Mouse (Mus musculus) common myeloid progenitor, adult 5-6 weeks (primary cell): Measurements from ENCODE around the gene Isyna1. TPM values are rescaled to one million over a fixed set of nuclear protein-coding genes. Genes with fewer than 3 reads are reported as not detected.

Experiments
- ATAC-seq: replicated peaks from 2 replicates; pipeline ENCODE4 v1.8.0; 2016; ENCODE audit warnings: low read depth, mild to moderate bottlenecking, moderate TSS enrichment, inconsistent platforms; ENCODE audit not compliant: poor library complexity, severe bottlenecking
- total RNA-seq: library from RNA; stranded (forward); fragments of 200-1000, 187-1606 nt; gene quantifications from 2 replicates; pipeline ENCODE4 v1.2.3, GENCODE M21; 2017

Gene Isyna1
- total RNA-seq, 1 experiment from 2014 or later = 35.0 TPM

DNA sequence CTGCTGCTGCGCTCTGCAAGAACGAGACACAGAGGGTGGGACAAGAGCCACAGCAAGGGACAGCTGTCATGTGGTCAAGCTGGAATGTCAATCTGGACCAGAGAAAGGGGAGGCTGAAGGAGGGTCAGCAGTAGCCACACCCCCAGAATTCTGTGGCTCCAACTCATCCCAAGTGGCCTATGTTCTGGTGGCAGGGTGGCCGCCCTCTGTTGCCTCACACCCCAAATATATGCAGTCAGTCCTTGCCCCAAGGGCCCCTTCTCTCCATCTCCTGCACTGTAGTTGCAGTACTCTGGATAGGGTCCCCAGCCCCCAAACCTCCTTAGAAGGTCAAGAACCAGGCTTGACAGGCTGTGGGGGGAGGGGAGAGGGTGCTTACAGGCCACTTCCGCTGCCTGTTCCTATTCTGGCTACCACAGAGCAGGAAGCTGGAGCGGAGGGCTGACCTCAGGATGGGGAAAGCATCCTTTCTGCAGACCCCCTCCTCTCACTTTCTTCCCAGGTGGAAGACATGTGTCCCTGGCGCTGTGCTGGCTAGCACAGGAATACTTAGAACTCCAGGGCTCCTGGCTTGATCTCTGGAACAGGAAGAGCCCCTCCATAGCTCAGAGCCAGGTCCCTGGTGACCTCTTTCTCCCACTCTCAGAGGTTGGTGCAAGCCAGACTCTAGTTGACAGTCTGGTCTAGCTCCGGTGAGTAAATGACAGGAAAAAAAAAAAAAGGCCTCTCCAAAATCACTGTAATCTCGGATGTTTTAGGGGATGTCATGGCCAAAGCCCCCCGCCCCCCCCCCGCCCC, 6.5 kb downstream of the Isyna1 start:
- ATAC-seq = 0 out of 2 replicates have a peak, but pooled peaks have one; percentile 2

DNA sequence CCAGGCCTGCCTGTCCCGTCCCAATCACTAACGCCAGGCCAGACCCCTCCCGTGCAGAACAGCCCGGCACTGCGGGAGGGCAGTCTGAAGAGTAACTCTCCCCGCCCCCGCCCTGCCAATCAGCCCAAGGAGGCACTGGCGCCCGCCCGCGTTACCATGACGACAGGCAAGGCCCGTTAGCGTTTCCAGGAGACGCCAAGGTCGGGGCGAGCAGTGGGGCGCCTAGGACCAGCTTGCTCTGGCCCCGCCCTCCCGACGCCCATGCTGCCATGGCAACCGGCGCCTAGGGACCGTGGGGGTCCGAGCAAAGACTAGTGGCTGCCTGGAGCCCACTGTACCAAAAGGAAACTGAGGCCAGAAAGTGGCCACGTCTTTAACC, 7.1 kb downstream of the Isyna1 start:
- ATAC-seq = peak; percentile 79

DNA sequence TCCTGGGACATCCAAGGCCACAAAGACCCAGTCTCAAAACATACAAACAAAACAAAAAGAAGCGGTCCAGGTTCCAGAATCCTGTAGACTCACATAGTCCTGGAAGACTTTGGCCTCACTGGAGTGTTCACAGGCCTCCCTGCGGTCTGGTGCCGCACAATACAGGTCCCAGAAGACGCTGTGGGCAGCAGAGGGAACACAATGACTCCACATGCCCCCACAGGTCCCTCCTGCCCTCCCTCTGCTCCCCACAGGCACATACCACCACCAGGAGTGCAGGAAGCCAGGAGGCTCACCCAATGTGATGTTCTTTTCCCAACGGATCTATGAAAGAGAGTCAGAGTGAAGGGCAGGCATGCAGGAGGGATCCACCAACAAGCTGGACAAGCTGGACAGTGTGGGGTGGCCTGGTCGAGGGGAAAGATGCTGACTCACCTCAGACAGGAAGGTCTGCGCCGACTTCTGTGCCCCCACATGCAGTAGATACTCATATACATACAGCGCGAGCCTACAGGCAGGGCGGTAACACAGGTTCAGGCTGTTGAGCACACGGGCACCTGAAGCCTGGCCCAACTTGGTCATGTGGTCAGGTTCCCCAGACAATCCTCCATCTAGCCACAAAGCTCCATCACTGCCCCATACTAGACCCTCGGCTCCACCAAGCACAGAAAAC, 8.1 kb downstream of the Isyna1 start:
- no peak for ATAC-seq

DNA sequence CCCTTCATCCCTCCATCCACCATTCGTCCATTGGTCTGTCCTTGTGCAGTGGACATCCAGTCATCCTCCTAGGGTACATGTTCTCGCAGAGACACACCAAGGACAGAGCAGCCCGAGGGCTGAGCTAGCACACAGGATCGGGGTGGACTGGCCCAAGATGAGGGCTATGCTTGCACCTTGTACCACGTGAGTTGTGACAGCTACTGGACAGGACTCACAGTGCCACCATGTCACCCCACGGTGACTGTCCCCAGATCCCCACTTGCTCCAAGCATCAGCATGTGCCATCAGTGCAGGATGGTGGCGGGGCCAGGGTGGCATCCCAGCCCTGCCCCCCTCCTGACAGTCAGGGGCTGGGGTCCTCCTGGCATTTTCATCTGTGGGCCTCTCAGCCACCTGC, 10.4 kb downstream of the Isyna1 start:
- ATAC-seq = no peak

DNA sequence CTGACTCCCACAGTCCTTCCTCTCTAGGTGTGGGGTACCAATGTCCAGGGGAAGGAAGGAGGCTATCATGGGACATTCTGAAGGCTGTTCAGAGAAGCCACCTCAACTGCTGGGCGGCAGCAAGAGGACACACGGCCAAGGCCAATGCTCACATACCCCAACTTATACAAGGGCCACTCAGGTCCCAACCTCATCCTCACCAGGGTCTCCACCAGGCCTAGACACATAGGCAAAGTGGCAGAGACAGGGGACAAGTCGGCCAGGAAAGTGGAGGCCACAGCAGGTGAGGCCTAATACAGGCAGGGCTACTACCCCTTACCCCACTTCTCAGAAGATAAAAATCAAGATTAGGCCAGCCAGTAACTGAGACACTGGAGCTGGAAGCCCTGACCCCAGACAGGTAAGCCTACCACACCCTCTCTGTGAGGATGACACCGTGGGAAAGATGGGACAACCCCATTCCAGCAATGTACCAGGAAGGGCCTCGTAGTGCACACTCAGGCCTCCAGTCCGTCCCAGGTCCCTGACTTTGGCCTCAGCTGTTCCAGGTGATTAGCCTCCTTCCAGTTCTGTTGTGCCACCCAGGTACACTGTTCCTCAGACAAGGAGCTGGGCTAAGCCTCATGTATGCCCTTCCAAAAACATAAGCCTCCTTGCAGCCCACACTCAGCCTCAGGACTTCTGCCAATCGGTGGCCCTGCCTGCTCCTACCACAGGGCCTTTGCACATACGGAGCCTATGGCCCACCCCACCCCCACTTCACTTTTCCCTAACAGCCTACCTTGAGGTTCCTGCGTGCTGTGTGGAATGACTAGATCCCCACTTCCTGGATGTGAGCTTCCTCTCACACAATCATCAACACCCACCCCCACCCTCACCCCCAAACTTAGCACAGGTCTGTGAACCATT, 12.0 kb downstream of the Isyna1 start:
- ATAC-seq = no peak

DNA sequence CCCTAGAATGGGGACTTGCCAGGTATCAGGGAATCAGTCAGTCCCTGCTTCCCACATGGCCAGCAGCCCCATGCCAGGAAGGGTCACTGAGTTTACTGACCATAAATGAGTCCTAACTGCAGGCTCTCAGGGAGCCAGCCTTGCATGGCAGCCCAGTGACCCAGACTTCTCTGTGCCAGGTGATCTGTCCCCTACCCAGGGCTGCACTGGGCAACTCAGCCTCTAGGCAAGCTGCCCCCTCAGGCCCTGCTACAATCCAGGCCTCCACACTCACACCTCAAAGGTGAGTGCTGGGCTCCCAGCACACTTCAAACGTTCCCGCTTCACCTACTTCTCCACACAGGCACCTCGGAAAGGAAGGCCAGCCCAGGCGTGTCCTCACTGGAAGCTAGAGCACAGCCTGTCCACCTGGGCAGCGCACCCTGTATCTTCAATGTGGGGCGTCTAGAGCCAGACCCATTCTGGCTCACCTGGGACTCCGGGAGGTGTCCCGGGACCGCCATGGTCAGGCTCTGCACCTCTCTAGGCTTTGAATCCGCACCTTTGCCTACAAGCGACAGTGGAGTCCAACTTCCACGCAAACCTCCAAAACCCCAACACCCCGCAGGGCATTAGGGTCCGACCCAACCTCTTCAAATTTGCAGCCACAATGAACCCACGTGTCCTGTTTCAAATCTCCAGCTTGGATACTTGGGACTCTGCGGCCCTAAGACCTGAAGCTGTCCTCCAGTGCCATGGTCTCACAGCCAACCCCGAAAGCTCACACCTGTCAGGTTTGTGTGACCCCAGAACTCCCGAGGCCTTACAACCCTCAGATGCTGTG, 12.8 kb downstream of the Isyna1 start:
- no peak for ATAC-seq

DNA sequence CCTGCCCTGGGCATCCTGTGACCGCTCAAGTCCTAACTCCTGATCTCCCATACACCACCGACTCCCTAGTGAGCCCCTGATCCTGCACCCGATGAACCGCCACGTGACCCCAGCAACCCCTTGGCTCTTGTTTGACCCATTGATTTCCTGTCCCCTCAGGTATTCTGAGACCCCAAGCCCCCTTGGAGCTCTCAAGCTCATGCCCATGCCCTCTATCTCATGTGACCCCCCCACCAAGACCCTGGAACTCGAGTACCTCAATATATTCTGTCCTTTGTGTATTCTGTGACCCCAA, 13.4 kb downstream of the Isyna1 start:
- no peak for ATAC-seq

DNA sequence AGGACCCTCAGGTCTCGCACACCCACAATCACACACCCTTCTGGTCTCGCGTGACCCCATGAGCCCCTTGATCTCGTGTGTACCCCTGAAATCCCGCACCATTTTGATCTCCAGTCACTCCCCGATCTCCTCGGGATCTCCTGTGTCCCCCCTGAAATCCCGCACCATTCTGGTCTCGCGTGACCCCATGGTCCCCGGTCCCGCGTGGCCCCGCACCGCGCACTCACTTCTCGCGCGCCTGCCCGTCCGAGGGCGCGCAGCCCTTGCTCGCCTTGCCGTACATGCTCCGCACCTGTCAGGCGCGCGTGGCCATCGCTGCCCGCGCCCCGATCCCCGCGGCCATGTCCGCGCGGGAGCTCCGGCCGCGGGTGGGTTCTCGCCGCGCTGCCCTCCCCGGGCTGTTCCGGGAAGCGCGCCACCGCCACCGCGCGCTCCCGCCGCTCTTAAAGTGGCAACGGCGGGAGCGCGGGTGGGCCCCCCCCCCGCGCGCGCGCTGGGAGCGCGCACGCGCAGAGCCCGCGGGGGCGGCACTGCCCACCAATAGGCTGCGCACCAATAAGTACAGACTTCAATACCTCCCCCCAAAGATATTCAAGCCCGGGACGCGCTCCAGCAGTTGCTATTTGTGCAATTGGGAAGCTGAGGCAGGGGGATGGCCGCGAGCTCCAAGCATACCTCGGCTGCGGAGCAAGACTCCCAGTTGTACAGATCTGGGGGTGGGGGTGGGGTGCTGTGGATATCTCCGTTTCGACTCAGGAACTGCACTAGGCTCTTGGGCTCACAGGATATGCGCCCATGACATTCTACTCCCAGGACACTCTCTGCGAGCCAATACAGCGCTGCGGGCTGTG, 13.9 kb downstream of the Isyna1 start:
- no peak for ATAC-seq

DNA sequence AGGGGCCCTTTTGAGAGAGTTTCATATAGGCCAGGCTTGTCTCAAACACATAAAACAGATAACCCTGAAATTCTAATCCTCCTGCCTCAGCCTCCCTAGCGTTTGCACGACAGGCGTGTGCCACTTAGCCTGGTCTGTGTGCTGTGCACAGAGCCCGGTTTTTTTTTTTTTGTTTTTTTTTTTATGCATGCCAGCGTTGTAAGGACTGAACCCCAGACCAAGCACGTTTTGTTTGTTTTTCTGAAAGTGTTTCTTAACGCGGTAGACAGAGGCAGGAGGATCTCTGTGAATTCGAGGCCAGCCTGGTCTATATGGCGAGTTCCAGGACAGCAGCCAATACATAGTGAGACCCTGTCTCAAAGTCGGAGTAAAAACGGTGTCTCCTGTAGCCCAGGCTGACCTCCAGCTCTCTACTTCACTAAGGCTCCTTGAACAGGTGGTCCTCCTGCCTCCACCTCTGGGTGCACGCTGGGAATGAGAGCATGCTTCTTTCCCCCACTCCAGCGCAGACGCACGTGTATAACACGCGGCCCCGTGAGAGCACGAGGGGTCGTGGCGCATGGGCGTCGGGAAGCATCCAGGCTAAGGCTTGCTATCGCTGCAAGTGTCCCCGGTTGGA, 14.7 kb downstream of the Isyna1 start, which contains the start of gene Ssbp4:
Gene Ssbp4, minus strand, starts transcription at position 124 of the 619 bp plus-strand sequence.
- ATAC-seq = no peak

DNA sequence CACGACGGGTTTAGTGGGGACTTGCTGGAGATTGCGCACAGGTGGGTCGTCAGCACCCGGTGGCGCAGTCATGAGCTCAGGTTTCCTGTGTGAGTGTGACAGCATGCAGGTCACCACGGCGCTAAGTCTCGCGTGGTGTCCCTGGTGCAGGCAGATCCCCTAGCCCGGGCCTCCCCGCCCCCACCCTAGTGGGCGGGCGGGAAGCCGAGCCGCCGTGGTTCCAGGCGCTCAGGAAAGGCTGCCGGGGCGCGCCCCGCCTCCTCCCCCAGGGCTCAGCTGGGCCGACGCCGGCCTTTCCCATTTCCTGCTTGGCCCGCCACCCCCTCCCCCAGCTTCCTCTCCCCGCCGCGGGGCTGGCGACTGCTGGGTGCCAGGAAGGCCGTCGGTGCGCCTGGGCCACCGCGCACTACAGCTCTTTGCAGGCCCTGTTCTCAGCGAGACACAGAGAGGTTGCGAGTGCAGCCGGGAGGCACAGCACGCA, 15.2 kb downstream of the Isyna1 start:
- peak; percentile 28 for ATAC-seq

DNA sequence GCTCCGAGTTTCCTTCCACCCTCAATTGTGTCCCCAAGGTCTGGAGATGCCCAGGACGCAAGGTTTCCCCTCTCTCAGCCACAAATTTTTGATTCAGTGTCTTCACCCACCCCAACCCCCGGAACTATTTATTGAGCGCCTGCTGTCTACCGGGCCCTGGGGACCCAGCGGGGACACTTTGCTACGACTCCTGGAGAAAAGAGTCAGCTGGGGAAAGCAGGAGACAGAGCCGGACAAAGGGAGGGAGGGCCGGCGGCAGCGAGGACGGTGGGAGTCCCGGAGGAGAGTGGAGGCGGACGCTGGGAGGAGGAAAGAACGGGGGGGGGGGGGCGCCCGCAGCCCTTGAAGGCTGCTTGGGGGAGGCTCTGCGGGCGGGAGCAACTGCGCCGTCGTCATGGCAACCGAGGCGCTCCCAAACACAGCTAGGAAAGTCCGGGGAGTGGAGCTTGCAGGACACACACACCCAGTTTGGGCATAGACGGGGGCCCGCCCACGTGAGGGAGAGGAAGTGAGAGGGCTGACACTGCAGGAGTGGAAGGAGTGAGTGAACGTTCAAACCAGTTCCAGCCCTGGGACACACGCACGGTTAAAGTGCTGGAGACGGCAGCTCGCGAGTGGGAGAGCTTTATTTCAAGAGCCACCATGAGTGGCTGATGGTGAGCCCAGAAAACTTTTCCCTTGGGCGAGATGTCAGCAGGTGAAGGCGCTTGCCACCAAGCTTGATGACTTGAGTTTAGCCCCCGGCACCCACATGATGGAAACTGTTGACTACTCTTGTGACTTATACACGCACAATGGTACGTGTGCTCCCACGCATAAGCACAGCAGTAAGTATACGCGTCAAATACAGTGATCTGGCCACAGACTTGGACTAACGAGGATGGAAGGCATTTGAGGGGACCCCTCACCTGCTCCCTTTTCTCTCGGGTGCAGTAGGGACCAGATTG, 15.9 kb downstream of the Isyna1 start:
- peak; percentile 52 for ATAC-seq

DNA sequence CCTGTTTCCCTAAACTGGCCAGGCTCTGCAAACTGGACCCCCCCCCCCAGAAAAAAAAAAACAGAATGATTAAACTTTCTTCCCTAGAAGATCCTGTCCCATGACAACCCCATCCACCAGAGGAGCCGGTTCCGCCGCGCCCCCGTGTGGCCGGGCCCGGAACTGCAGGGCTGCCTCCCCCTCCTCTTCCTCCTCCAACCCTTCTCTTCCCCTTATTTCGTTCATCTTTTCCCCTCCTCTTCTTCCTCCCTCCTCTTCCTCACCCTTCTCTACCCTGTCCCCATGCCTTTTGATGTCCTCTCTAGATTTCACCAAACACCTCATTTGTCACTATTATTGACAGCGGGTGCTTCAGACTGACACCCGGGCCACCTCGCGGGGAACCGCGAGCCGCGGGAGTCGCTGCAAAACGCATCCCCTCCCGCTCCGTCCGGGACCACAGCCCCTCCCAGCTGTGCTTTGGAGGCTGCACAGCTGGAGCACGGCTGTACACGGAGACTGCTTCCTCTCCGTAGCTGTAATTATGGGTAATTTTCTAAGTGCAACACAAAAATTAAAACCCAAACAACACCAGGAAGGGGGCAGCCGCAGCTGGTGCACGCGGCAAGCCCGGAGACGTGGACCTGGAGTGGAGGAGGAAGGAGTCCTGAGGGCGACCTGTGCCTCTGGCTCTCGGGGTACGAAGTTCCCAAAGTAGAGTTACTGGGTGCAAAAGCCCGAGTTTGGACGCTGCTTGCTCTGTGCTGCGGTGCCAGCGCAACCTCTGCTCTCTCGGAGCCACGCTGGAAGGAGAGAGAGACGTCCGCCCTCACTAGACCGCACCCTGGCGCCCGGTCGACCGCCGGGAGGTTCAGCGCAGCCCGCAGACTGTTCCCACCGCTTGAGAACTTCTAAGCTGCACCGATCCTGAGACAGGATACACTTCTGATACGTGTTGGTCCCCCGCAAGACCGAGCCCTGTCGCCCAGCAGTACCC, 16.9 kb downstream of the Isyna1 start:
- ATAC-seq = peak; percentile 14; the same call in 1 of the 2 replicates

DNA sequence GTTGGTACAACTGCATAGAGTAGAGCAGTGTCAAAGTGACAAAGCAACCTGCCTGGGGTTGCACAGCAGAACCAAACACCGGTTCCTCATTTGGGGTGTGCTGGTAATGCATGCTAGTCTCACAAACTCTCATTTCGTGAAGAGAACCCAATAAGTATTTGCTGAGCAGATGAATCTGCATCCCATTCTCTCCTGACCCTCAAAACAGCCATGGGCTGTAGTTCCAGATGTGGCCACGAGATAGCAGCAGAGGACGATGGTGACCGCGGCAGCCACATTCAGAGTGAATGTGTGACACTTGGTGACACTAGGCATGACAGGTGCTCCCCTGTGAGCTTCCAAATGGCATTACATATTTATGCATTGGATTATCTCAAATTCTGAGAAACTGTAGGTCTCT, 17.7 kb downstream of the Isyna1 start:
- ATAC-seq = peak; percentile 42

DNA sequence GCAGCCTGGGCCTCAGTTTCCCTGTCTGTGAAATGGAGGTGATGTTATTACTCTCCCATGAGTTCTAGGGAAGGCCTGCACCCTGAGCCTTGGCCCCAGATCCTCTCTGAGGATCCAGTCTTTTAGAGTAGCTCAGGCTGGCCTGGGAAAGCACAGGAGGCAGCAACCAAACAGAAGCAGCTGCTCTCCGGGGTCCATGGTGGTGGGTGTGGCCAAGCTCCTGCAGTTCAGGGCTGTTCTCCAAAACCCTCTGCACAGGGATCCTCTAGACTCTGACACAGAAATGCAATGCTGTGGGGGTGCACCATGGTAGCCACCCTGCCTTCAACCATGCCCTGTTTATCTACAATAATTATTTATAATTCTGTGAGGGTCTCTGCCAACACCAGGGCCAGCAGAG, 19.6 kb downstream of the Isyna1 start:
- ATAC-seq = no peak

DNA sequence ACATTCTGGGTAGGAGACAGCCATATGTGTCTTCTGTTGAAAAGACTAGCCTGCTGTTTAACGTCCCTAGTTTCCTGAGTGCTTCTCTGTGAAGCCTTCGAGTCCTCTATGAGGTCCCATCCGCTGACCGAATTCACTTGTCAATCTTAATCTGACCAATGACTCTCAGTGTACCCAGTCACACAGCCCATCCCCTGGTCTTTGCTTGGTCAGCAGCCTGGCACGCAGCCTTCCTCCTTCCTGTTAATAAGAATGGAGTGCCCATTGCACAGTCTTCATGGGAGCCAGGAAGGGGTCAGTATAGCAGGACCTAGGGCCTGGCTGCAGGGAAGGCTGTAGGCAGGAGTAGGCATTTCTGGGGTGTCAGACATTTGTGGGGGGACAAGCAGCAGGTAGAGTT, 20.3 kb downstream of the Isyna1 start:
- no peak for ATAC-seq

DNA sequence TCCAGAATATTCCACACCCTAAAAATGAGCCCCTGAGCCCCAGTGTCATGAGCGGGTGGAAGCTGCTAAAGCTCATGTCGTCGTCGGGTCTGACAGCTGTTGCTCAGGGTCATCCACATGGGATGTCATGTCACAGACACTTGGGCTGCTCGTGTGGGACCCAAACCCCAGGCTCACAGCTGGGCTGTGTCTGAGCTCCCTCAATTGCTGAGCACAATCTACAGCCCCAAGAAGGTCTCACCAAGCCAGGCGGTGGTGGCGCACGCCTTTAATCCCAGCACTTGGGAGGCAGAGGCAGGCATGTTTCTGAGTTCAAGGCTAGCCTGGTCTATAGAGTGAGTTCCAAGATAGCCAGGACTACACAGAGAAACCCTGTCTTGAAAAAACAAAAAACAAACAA, 21.1 kb downstream of the Isyna1 start:
- no peak for ATAC-seq
